Mouse (Mus musculus): ENCODE data around the gene Arl4a.
A peak's percentile ranks its signal among the peaks of the same experiment; 100 is the strongest.

Gene Arl4a

GRCm38 (mm10) chr12:40037876-40038463 lies at the start of gene Arl4a:
Gene Arl4a (minus strand): TSS chr12:40038025.
- peak; percentile 95 for DNase-seq (ENCODE audit: low spot score)

- DNase-seq (ENCODE audit: low spot score) = no peak
Observed at GRCm38 (mm10) chr12:40085731-40086322, 48.0 kb upstream of the Arl4a start.

GRCm38 (mm10) chr12:40082453-40083238 lies 44.8 kb upstream of the Arl4a start:
- peak; percentile 66 for DNase-seq (ENCODE audit: low spot score)

- no peak for DNase-seq (ENCODE audit: low spot score)
Observed at GRCm38 (mm10) chr12:40082048-40082447, 44.2 kb upstream of the Arl4a start.

GRCm38 (mm10) chr12:40073660-40074059 lies 35.8 kb upstream of the Arl4a start:
- DNase-seq (ENCODE audit: low spot score) = peak; percentile 64

- DNase-seq (ENCODE audit: low spot score) = no peak
Observed at GRCm38 (mm10) chr12:40047024-40047423, 9.2 kb upstream of the Arl4a start.

- no peak for DNase-seq (ENCODE audit: low spot score)
Observed at GRCm38 (mm10) chr12:40043816-40044585, 6.2 kb upstream of the Arl4a start.

- peak; percentile 71 for DNase-seq (ENCODE audit: low spot score)
Observed at GRCm38 (mm10) chr12:40040067-40040466, 2.2 kb upstream of the Arl4a start.

GRCm38 (mm10) chr12:40037226-40037813 lies 505 bp downstream of the Arl4a start:
- peak; percentile 99 for DNase-seq (ENCODE audit: low spot score)

GRCm38 (mm10) chr12:40036666-40037065 lies 1.2 kb downstream of the Arl4a start:
- DNase-seq (ENCODE audit: low spot score) = peak; percentile 34

- no peak for DNase-seq (ENCODE audit: low spot score)
Observed at GRCm38 (mm10) chr12:40035506-40035905, 2.3 kb downstream of the Arl4a start.

GRCm38 (mm10) chr12:40029201-40029600 lies 8.6 kb downstream of the Arl4a start:
- no peak for DNase-seq (ENCODE audit: low spot score)

GRCm38 (mm10) chr12:40027846-40028245 lies 10.0 kb downstream of the Arl4a start:
- no peak for DNase-seq (ENCODE audit: low spot score)

GRCm38 (mm10) chr12:40027444-40027843 lies 10.4 kb downstream of the Arl4a start:
- DNase-seq (ENCODE audit: low spot score) = no peak

GRCm38 (mm10) chr12:40023918-40024317 lies 13.9 kb downstream of the Arl4a start:
- no peak for DNase-seq (ENCODE audit: low spot score)

- DNase-seq (ENCODE audit: low spot score) = no peak
Observed at GRCm38 (mm10) chr12:40023014-40023642, 14.7 kb downstream of the Arl4a start.

GRCm38 (mm10) chr12:40022344-40022743 lies 15.5 kb downstream of the Arl4a start:
- no peak for DNase-seq (ENCODE audit: low spot score)

- peak; percentile 40 for DNase-seq (ENCODE audit: low spot score)
Observed at GRCm38 (mm10) chr12:40017955-40018505, 19.8 kb downstream of the Arl4a start.

- peak; percentile 53 for DNase-seq (ENCODE audit: low spot score)
Observed at GRCm38 (mm10) chr12:40016648-40017460, 21.0 kb downstream of the Arl4a start.

- DNase-seq (ENCODE audit: low spot score) = no peak
Observed at GRCm38 (mm10) chr12:40016068-40016467, 21.8 kb downstream of the Arl4a start.
